Mouse (Mus musculus) midbrain, embryonic 15.5 days (tissue): ENCODE measurements at regions not wholly inside any gene's neighbourhood (a gene's known extent, or its start where the extent isn't known, plus 50 kb on each side); places are given as distances from the start of the nearest gene placed in this dataset.

Experiments
- ATAC-seq: fragments of 200-750 bp; cut with Nextera tagmentation; replicated peaks from 2 replicates; pipeline ENCODE4 v1.8.0; 2017; ENCODE audit warnings: moderate TSS enrichment
- H3K27ac ChIP-seq: fragments of 300-500 bp; sonication (generic); 2 replicates; pipeline ENCODE4 v1.5.1; 2015; ENCODE audit warnings: mild to moderate bottlenecking, inconsistent platforms
- H3K27me3 ChIP-seq: fragments of 300-500 bp; sonication (generic); replicated peaks from 2 replicates; pipeline ENCODE4 v1.6.1; 2015; ENCODE audit warnings: inconsistent platforms
- H3K36me3 ChIP-seq: fragments of 300-500 bp; sonication (generic); replicated peaks from 2 replicates; pipeline ENCODE4 v1.6.1; 2015; ENCODE audit warnings: inconsistent platforms
- H3K4me1 ChIP-seq: fragments of 300-500 bp; sonication (generic); 2 replicates; pipeline ENCODE4 v1.6.1; 2015; ENCODE audit warnings: inconsistent platforms
- H3K4me2 ChIP-seq: fragments of 300-500 bp; sonication (generic); 2 replicates; pipeline ENCODE4 v1.6.1; 2015; ENCODE audit warnings: inconsistent platforms, mild to moderate bottlenecking, moderate library complexity
- H3K4me3 ChIP-seq: fragments of 300-500 bp; sonication (generic); 2 replicates; pipeline ENCODE4 v1.5.1; 2015; ENCODE audit warnings: mild to moderate bottlenecking, inconsistent platforms
- H3K9ac ChIP-seq: fragments of 300-500 bp; sonication (generic); 2 replicates; pipeline ENCODE4 v1.6.1; 2015; ENCODE audit warnings: mild to moderate bottlenecking, inconsistent platforms
- H3K9me3 ChIP-seq: fragments of 300-500 bp; sonication (generic); 2 replicates; pipeline ENCODE4 v1.6.1; 2016; ENCODE audit warnings: inconsistent platforms
- WGBS: fragments of 180-500 bp; shearing (Covaris S2); methylation state at CpG from one replicate; pipeline ENCODE4 v1.1.7; 2015; ENCODE audit warnings: mixed read lengths; 5-methylcytosine and 5-hydroxymethylcytosine counted together

GRCm38 (mm10) chr5:77468467-77468866, 60.6 kb upstream of the Igfbp7 start:
- 61% methylated on average over 15 of the region's 15 CpGs for WGBS
- Histone ChIP-seq H3K9me3 (no peaks in the 10 kb centered on the region), H3K4me2 (no peak overlapping the region), H3K27ac (no peak overlapping the region), H3K9ac (no peak overlapping the region), H3K4me3 (no peak overlapping the region), H3K36me3 (no peaks in the 10 kb centered on the region), H3K4me1 (no peaks in the 10 kb centered on the region), H3K27me3 (no peaks in the 10 kb centered on the region)
- no peak for ATAC-seq

DNA sequence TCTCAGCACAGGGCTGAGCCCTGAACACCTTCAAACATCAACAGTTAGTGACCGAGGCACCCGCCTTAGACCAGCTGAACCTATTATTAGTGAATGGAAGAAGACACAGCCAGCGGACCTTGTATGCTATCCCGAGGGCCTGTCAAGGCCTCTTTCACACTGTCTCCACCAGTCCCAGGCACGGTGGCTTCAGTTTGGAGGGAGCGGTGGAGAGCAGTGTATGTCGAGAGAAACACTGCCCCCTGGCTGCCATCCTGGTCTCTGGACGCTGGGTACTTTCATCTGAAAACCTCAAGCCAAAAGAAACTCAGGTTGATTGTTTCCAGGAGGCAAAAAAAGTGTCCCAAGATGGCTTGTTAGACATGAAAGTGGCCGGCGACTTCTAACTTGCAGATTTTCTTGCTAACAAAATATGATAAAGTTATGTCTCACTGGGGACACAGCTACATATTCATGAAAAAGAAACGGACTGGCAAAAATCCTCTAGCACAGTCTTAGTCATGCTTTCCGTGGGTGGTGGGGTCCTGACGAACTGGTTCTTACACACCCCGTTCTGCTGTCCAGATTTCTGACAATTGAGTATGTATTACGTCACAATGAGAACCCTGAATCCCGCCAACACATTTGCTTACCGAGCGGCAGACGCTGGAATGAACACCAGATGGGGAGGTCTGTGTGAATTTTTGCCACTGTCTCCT, 57.2 kb upstream of the Igfbp7 start:
- 60% methylated on average over 19 of the region's 19 CpGs for WGBS
- Histone ChIP-seq H3K27ac (no peak overlapping the region), H3K4me3 (no peak overlapping the region), H3K4me2 (no peak overlapping the region), H3K27me3 (no peaks in the 10 kb centered on the region), H3K4me1 (no peaks in the 10 kb centered on the region), H3K9ac (no peak overlapping the region), H3K36me3 (no peaks in the 10 kb centered on the region), H3K9me3 (no peaks in the 10 kb centered on the region)
- no peak for ATAC-seq

GRCm38 (mm10) chr5:77459896-77460717, 52.3 kb upstream of the Igfbp7 start:
- Histone ChIP-seq H3K4me2 (peak overlapping the region; percentile 48), H3K9me3 (no peaks in the 10 kb centered on the region), H3K27ac (peak overlapping the region; percentile 64), H3K27me3 (peaks cover 5% of the 10 kb centered on the region; the same call in 1 of the 2 replicates), H3K4me1 (no peaks in the 10 kb centered on the region), H3K4me3 (peak overlapping the region; percentile 37), H3K9ac (peak overlapping the region; percentile 25; the same call in 1 of the 2 replicates), H3K36me3 (no peaks in the 10 kb centered on the region)
- WGBS = 2% methylated on average over 29 of the region's 29 CpGs
- peak; percentile 93 for ATAC-seq
